ENCODE assay signal across 11 mouse cellular contexts in genomic region chr10:69252112-69253074, GRCm38 (mm10). TPM values are rescaled to one million over a fixed set of nuclear protein-coding genes. Genes with fewer than 3 reads are reported as not detected.
DNase-seq lines count a peak whose midpoint lies in the region; ATAC-seq and TF ChIP-seq lines count a peak whose summit lies in the region.
"Had no signal": no experiment of that assay in that cellular context is flagged by ENCODE, and none has a peak within 500 bp of the region (broad histone marks: within the 10 kb centered on the region; RNA-seq: fewer than 3 reads in every experiment).

No protein-coding gene starts in this region.

- WGBS in hindbrain, postnatal 0 days = 90% methylated on average over 17 of the region's 17 CpGs
- 93% methylated on average over 17 of the region's 17 CpGs for WGBS in hindbrain, embryonic 12.5 days
- 48% methylated on average over 17 of the region's 17 CpGs for WGBS in bone marrow, adult 2 months
- 72% methylated on average over 17 of the region's 17 CpGs for WGBS in heart, postnatal 0 days
- 95% methylated on average over 17 of the region's 17 CpGs for WGBS in cerebellum, adult 2 months

- 0 out of 2 replicates have a peak overlapping the region, but pooled peaks have one; percentile 26 for H3K27ac ChIP-seq in hindbrain, postnatal 0 days
- H3K27ac ChIP-seq in hindbrain, embryonic 12.5 days = no peak overlapping the region
- H3K27ac ChIP-seq in bone marrow, adult 2 months (ENCODE audit: control insufficient read depth, insufficient read depth, low read depth, low read length, poor library complexity) = peak overlapping the region; percentile 46
- peak overlapping the region; percentile 85 for H3K27ac ChIP-seq in heart, postnatal 0 days (ENCODE audit: low read depth)
- H3K27ac ChIP-seq in cerebellum, adult 2 months (ENCODE audit: insufficient read depth, low read length) = no peak overlapping the region
- H3K27ac ChIP-seq: forebrain, embryonic 15.5 days; neural tube, embryonic 12.5 days had no signal

- no peak for ATAC-seq in hindbrain, postnatal 0 days
- no peak for ATAC-seq in hindbrain, embryonic 12.5 days (ENCODE audit: low FRiP score)
- no peak for ATAC-seq in heart, postnatal 0 days (ENCODE audit: insufficient read depth, low read depth)
- peak; percentile 56 for ATAC-seq in megakaryocyte progenitor cell, adult 5-6 weeks (replicated peaks; ENCODE audit: poor library complexity)
- ATAC-seq: forebrain, embryonic 15.5 days had no signal

- no peak for TF ChIP-seq POLR2A in bone marrow, adult 2 months (IDR thresholded peaks at IDR 0.05; ENCODE audit: borderline replicate concordance, control insufficient read depth, low read depth, low read length)
- TF ChIP-seq POLR2A in cerebellum, adult 2 months (IDR thresholded peaks at IDR 0.05; ENCODE audit: borderline replicate concordance, insufficient read depth, low read length) = no peak

- H3K4me2 ChIP-seq in hindbrain, postnatal 0 days (ENCODE audit: low read depth, low read length) = no peak overlapping the region
- H3K4me2 ChIP-seq in hindbrain, embryonic 12.5 days (replicated peaks) = no peak overlapping the region
- H3K4me2 ChIP-seq in heart, postnatal 0 days (ENCODE audit: low read depth, low read length) = no peak overlapping the region
- H3K4me2 ChIP-seq: forebrain, embryonic 15.5 days; neural tube, embryonic 12.5 days had no signal

- no peak for TF ChIP-seq EP300 in heart, postnatal 0 days (IDR thresholded peaks at IDR 0.05; ENCODE audit: low read depth)

- no peak overlapping the region for H3K4me3 ChIP-seq in hindbrain, postnatal 0 days (ENCODE audit: low read length)
- H3K4me3 ChIP-seq in hindbrain, embryonic 12.5 days = no peak overlapping the region
- no peak overlapping the region for H3K4me3 ChIP-seq in bone marrow, adult 2 months (replicated peaks; ENCODE audit: control insufficient read depth, low read depth, low read length)
- no peak overlapping the region for H3K4me3 ChIP-seq in heart, postnatal 0 days (ENCODE audit: low read depth, low read length)
- no peak overlapping the region for H3K4me3 ChIP-seq in cerebellum, adult 2 months (replicated peaks; ENCODE audit: insufficient read depth, low read depth, low read length)
- H3K4me3 ChIP-seq: forebrain, embryonic 15.5 days; neural tube, embryonic 12.5 days had no signal

- DNase-seq in hindbrain, postnatal 0 days (ENCODE audit: low spot score) = no peak
- DNase-seq in heart, postnatal 0 days (ENCODE audit: low spot score) = no peak
- no peak for DNase-seq in cerebellum, postnatal 10 days
- DNase-seq in cerebellum, adult 2 months = no peak
- DNase-seq in cerebellum, postnatal 14 days = no peak
- DNase-seq: cerebellum, adult 9-11 months had no signal

- no peaks in the 10 kb centered on the region for H3K27me3 ChIP-seq in hindbrain, postnatal 0 days (ENCODE audit: insufficient read depth, low read length)
- no peaks in the 10 kb centered on the region for H3K27me3 ChIP-seq in hindbrain, embryonic 12.5 days
- no peaks in the 10 kb centered on the region for H3K27me3 ChIP-seq in heart, postnatal 0 days (ENCODE audit: control insufficient read depth, insufficient read depth, low read length)
- H3K27me3 ChIP-seq in cerebellum, adult 2 months (ENCODE audit: control insufficient read depth, insufficient read depth, low read length) = no peaks in the 10 kb centered on the region
- H3K27me3 ChIP-seq: forebrain, embryonic 15.5 days; neural tube, embryonic 12.5 days had no signal

- no peak for TF ChIP-seq CTCF in hindbrain, postnatal 0 days (IDR thresholded peaks at IDR 0.05; ENCODE audit: low read depth)
- TF ChIP-seq CTCF in bone marrow, adult 2 months (IDR thresholded peaks at IDR 0.05; ENCODE audit: control insufficient read depth, insufficient read depth, low read length) = no peak
- no peak for TF ChIP-seq CTCF in heart, postnatal 0 days (IDR thresholded peaks at IDR 0.05; ENCODE audit: low read depth)
- TF ChIP-seq CTCF in cerebellum, adult 2 months (IDR thresholded peaks at IDR 0.05; ENCODE audit: borderline replicate concordance, insufficient read depth, low read depth, low read length) = no peak

- no peaks in the 10 kb centered on the region for H3K9me3 ChIP-seq in hindbrain, postnatal 0 days (ENCODE audit: low read length)
- no peaks in the 10 kb centered on the region for H3K9me3 ChIP-seq in hindbrain, embryonic 12.5 days (replicated peaks)
- no peaks in the 10 kb centered on the region for H3K9me3 ChIP-seq in heart, postnatal 0 days (replicated peaks; ENCODE audit: control insufficient read depth, low read length)
- H3K9me3 ChIP-seq: forebrain, embryonic 15.5 days; neural tube, embryonic 12.5 days had no signal

- peaks cover 9% of the 10 kb centered on the region for H3K4me1 ChIP-seq in hindbrain, postnatal 0 days (ENCODE audit: insufficient read depth, low read length)
- H3K4me1 ChIP-seq in hindbrain, embryonic 12.5 days = peaks cover 20% of the 10 kb centered on the region
- H3K4me1 ChIP-seq in bone marrow, adult 2 months (ENCODE audit: control insufficient read depth, insufficient read depth, low read length) = peaks cover 7% of the 10 kb centered on the region
- H3K4me1 ChIP-seq in heart, postnatal 0 days (ENCODE audit: control insufficient read depth, insufficient read depth) = peaks cover 32% of the 10 kb centered on the region
- no peaks in the 10 kb centered on the region; the same call in 1 of the 2 replicates for H3K4me1 ChIP-seq in cerebellum, adult 2 months (ENCODE audit: control insufficient read depth, insufficient read depth, low read length)

- H3K36me3 ChIP-seq in hindbrain, postnatal 0 days (ENCODE audit: insufficient read depth, low read length) = peaks cover 7% of the 10 kb centered on the region
- H3K36me3 ChIP-seq in hindbrain, embryonic 12.5 days = peaks cover 9% of the 10 kb centered on the region; the same call in 1 of the 2 replicates
- H3K36me3 ChIP-seq in heart, postnatal 0 days (replicated peaks; ENCODE audit: control insufficient read depth, insufficient read depth, low read length) = peaks cover 33% of the 10 kb centered on the region

- no peak overlapping the region for H3K9ac ChIP-seq in hindbrain, postnatal 0 days (replicated peaks; ENCODE audit: low read length)
- H3K9ac ChIP-seq in hindbrain, embryonic 12.5 days = no peak overlapping the region
- no peak overlapping the region for H3K9ac ChIP-seq in heart, postnatal 0 days (replicated peaks; ENCODE audit: low read depth, low read length)
- H3K9ac ChIP-seq: forebrain, embryonic 15.5 days; neural tube, embryonic 12.5 days had no signal

RNA-seq across cellular contexts. Expression of gene A930033H14Rik, which starts 39.5 kb away (rescaled TPM):
- 0.47 and 0.61 TPM in 2 replicates for total RNA-seq in hindbrain, postnatal 0 days (2014; rRNA removed)
- 1.4 TPM in 2 replicates for polyA plus RNA-seq in hindbrain, postnatal 0 days (2015; fragmentation: Nextera tagmentation; extraction: Ambion mirVana)
- 1.9 TPM in 2 replicates for polyA plus RNA-seq in hindbrain, embryonic 12.5 days (2016; fragmentation: Nextera tagmentation; extraction: Ambion mirVana)
- 0.75 TPM in 1 of 2 replicates, not detected in the other for polyA plus RNA-seq in bone marrow, adult 2 months (2011; ENCODE audit: insufficient read depth, insufficient read length, low replicate concordance, missing spikeins)
- 1.5 and 1.7 TPM in 2 replicates for total RNA-seq in heart, postnatal 0 days (2014; rRNA removed; ENCODE audit: low replicate concordance)
- polyA plus RNA-seq in heart, postnatal 0 days (2015; fragmentation: Nextera tagmentation; extraction: Ambion mirVana) = 2.2 and 2.3 TPM in 2 replicates
- 2.9 and 3.0 TPM in 2 replicates for total RNA-seq in megakaryocyte progenitor cell, adult 5-6 weeks (2015)
- total RNA-seq in megakaryocyte progenitor cell, adult 5-6 weeks (2017) = 1.6 and 1.7 TPM in 2 replicates
- polyA plus RNA-seq in cerebellum, adult 2 months (2012; rRNA removed) = 0.92 and 1.0 TPM in 2 replicates

Comparison
In these comparisons a context has a peak if more than half of its experiments do, and no peak if none do; other contexts are left out.
1. H3K27ac ChIP-seq: peak in hindbrain, postnatal 0 days (single experiment), bone marrow, adult 2 months (single experiment) and heart, postnatal 0 days (single experiment); none in hindbrain, embryonic 12.5 days (single experiment) and cerebellum, adult 2 months (single experiment).